12 mouse cellular contexts compared by ENCODE assay signal in the genomic region with DNA sequence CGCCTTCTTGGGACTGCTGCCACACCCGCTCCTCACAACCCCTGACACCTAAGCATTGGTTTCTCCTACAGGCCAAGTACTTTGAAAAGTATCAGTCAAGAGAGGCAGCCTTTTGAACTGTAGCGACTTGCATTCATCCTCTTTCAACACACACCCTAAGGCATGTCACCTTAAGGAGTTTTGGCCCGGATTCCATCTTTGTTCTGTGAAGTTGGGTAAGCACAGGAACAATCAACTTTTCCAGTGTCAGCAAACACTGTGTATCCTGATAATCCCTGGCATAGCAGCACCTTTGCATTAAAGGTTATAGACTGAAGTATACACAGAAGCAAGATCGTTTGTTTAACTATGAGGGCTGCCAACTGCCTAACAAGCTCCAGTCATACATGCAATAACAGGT.
"Had no signal": no experiment of that assay in that cellular context is flagged by ENCODE, and none has a peak within 500 bp of the region (broad histone marks: within the 10 kb centered on the region; RNA-seq: fewer than 3 reads in every experiment).

No protein-coding gene starts in this region.

- DNase-seq: retina, postnatal 1 day; right cerebral cortex, adult 18-20 months; right cerebral cortex, postnatal 14 days; right cerebral cortex, postnatal 25 days; right cerebral cortex, postnatal 4 days; spleen, adult 18-20 months; thymus, adult 18-20 months; thymus, adult 2 months; thymus, postnatal 14 days; thymus, postnatal 25 days; thymus, postnatal 36 days; thymus, postnatal 4 days had no signal
